Mouse (Mus musculus): ENCODE measurements at regions not wholly inside any gene's neighbourhood (a gene's known extent, or its start where the extent isn't known, plus 50 kb on each side); places are given as distances from the start of the nearest gene placed in this dataset.

DNA sequence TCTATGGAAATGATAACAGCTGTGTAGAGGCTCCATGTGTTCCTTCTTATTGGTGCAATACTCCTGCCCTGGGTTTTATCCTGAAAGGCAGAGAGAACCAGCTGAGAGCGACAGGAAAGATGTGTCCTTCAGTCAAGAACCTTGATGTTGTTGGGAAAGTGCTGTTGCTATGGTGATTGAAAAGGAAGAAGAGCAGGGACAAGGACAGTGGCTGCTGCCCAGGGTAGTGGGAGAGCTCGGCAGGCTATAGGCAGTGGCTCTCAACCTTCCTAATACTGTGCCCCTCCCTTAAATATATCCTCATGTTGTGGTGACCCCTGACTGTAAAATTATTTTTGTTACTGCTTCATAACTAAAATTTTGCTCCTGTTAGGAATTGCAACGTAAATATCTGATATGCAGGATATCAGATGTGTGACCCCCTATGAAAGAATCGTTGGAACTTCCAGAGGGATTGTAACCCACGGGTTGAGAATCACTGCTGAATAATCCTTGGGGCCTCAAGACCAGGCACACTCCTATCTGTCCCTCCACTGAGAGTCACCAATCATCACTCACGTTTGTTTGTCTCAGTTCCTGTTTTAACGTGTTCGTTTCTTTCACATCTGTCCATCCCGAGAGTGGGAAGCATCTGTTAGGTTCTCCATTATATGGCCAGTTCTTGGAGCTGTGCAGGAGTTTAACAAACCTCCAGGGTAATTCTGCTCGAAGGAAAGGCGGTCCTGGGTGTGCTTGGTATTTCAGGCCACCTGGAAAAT, 68.9 kb upstream of the Smim23 start:
- TF ChIP-seq NRF1 (IDR thresholded peaks at IDR 0.05; ENCODE audit: insufficient read depth, low read depth, low read length, poor library complexity, severe bottlenecking) = no peak
- no peak for TF ChIP-seq CTCF (IDR thresholded peaks at IDR 0.05 in 2 of 3, conservative IDR thresholded peaks at IDR 0.05 in 1 of 3; ENCODE audit: control insufficient read depth in 1 of 3, insufficient read depth in 1 of 3, low read depth in 2 of 3, low read length in 3 of 3, poor library complexity in 1 of 3, severe bottlenecking in 1 of 3)
- no peak for TF ChIP-seq NELFE (IDR thresholded peaks at IDR 0.05; ENCODE audit: low read depth, low read length)
- no peak for TF ChIP-seq TBP (IDR thresholded peaks at IDR 0.05; ENCODE audit: low read depth, low read length)
